Mouse (Mus musculus): ENCODE measurements around the gene Tmem212.
"Not testable (repeated sequence)": the region's sequence is repeated elsewhere in the genome, so short reads cannot be mapped to it uniquely, and the experiment has no call there.

The Tmem212 gene

GRCm38 (mm10) chr3:27896318-27896892, at the start of gene Tmem212:
TSS of gene Tmem212 (minus strand) at chr3:27896368.
- in situ Hi-C loops (cut with MboI; ENCODE audit: low sequenced_read_pairs): no loop called here

GRCm38 (mm10) chr3:27945397-27945796, 49.2 kb upstream of the Tmem212 start:
- in situ Hi-C loops (cut with MboI; ENCODE audit: low sequenced_read_pairs): not testable (repeated sequence)

GRCm38 (mm10) chr3:27942991-27943390, 46.8 kb upstream of the Tmem212 start:
- in situ Hi-C loops (cut with MboI; ENCODE audit: low sequenced_read_pairs): no loop called here

GRCm38 (mm10) chr3:27941634-27942033, 45.5 kb upstream of the Tmem212 start:
- in situ Hi-C loops (cut with MboI; ENCODE audit: low sequenced_read_pairs): no loop called here

- in situ Hi-C loops (cut with MboI; ENCODE audit: low sequenced_read_pairs): no loop called here
These were observed 42.5 kb upstream of the Tmem212 start, which contains the start of gene Pld1 for GRCm38 (mm10) chr3:27938381-27939323. TSS of gene Pld1 (plus strand) at chr3:27938695.

- in situ Hi-C loops (cut with MboI; ENCODE audit: low sequenced_read_pairs): no loop called here
These were observed 41.3 kb upstream of the Tmem212 start for GRCm38 (mm10) chr3:27937144-27938110.

- in situ Hi-C loops (cut with MboI; ENCODE audit: low sequenced_read_pairs): no loop called here
These were observed 40.6 kb upstream of the Tmem212 start for GRCm38 (mm10) chr3:27936731-27937130.

GRCm38 (mm10) chr3:27935644-27936043, 39.5 kb upstream of the Tmem212 start:
- in situ Hi-C loops (cut with MboI; ENCODE audit: low sequenced_read_pairs): no loop called here

- in situ Hi-C loops (cut with MboI; ENCODE audit: low sequenced_read_pairs): no loop called here
These were observed 36.2 kb upstream of the Tmem212 start for GRCm38 (mm10) chr3:27932391-27932790.

GRCm38 (mm10) chr3:27929219-27929618, 33.1 kb upstream of the Tmem212 start:
- in situ Hi-C loops (cut with MboI; ENCODE audit: low sequenced_read_pairs): no loop called here

- in situ Hi-C loops (cut with MboI; ENCODE audit: low sequenced_read_pairs): no loop called here
These were observed 27.9 kb upstream of the Tmem212 start for GRCm38 (mm10) chr3:27924037-27924436.

GRCm38 (mm10) chr3:27921268-27922020, 25.3 kb upstream of the Tmem212 start:
- in situ Hi-C loops (cut with MboI; ENCODE audit: low sequenced_read_pairs): no loop called here

- in situ Hi-C loops (cut with MboI; ENCODE audit: low sequenced_read_pairs): no loop called here
These were observed 22.7 kb upstream of the Tmem212 start for GRCm38 (mm10) chr3:27918656-27919436.

GRCm38 (mm10) chr3:27909016-27909415, 12.8 kb upstream of the Tmem212 start:
- in situ Hi-C loops (cut with MboI; ENCODE audit: low sequenced_read_pairs): no loop called here

- in situ Hi-C loops (cut with MboI; ENCODE audit: low sequenced_read_pairs): no loop called here
These were observed 12.1 kb upstream of the Tmem212 start for GRCm38 (mm10) chr3:27908316-27908715.

GRCm38 (mm10) chr3:27907301-27907700, 11.1 kb upstream of the Tmem212 start:
- in situ Hi-C loops (cut with MboI; ENCODE audit: low sequenced_read_pairs): no loop called here

GRCm38 (mm10) chr3:27906647-27907209, 10.6 kb upstream of the Tmem212 start:
- in situ Hi-C loops (cut with MboI; ENCODE audit: low sequenced_read_pairs): no loop called here

- in situ Hi-C loops (cut with MboI; ENCODE audit: low sequenced_read_pairs): no loop called here
These were observed 8.6 kb upstream of the Tmem212 start for GRCm38 (mm10) chr3:27904659-27905330.

GRCm38 (mm10) chr3:27901846-27902245, 5.7 kb upstream of the Tmem212 start:
- in situ Hi-C loops (cut with MboI; ENCODE audit: low sequenced_read_pairs): no loop called here

Measured in CH12F3 (cell line).